Mouse (Mus musculus) E14TG2a.4 (cell line): Measurements from ENCODE around the gene 4930469K13Rik.

Source experiments
- H3K27me3 ChIP-seq: 2 replicates; pipeline ENCODE4 v1.6.1; 2014; ENCODE audit warnings: low read length, control low read depth; ENCODE audit not compliant: insufficient read depth
- H3K36me3 ChIP-seq: 2 replicates; pipeline ENCODE4 v1.6.1; 2014; ENCODE audit warnings: low read length, control low read depth; ENCODE audit not compliant: insufficient read depth
- H3K4me1 ChIP-seq: replicated peaks from 2 replicates; pipeline ENCODE4 v1.6.1; 2014; ENCODE audit warnings: low read depth, low read length, control low read depth
- H3K4me3 ChIP-seq: replicated peaks from 2 replicates; pipeline ENCODE4 v1.5.1; 2014; ENCODE audit warnings: mild to moderate bottlenecking, low read length
- H3K9me3 ChIP-seq: 2 replicates; pipeline ENCODE4 v1.6.1; 2014; ENCODE audit warnings: low read length, control low read depth
- CTCF ChIP-seq: conservative IDR thresholded peaks from 2 replicates; pipeline ENCODE4 v1.5.1; 2014; ENCODE audit warnings: low read length
- NANOG ChIP-seq: IDR thresholded peaks from 2 replicates; pipeline ENCODE4 v1.6.1; 2014; ENCODE audit warnings: borderline replicate concordance, low read length, mixed read lengths
- POU5F1 ChIP-seq: IDR thresholded peaks from 2 replicates; pipeline ENCODE4 v1.6.1; 2014; ENCODE audit warnings: low read length, borderline replicate concordance

4930469K13Rik gene

GRCm38 (mm10) chr11:34054031-34054727, 44.2 kb downstream of the 4930469K13Rik start:
- Histone ChIP-seq H3K4me1 (no peaks in the 10 kb centered on the region), H3K4me3 (no peak overlapping the region), H3K27me3 (no peaks in the 10 kb centered on the region; the same call in 1 of the 2 replicates), H3K9me3 (0 out of 2 replicates have a peak, but pooled peaks cover 4% of the 10 kb centered on the region), H3K36me3 (no peaks in the 10 kb centered on the region)
- TF ChIP-seq CTCF (no peak), POU5F1 (no peak), NANOG (no peak)

GRCm38 (mm10) chr11:34053031-34053818, 45.1 kb downstream of the 4930469K13Rik start:
- no peaks in the 10 kb centered on the region for H3K36me3 ChIP-seq
- H3K9me3 ChIP-seq = 0 out of 2 replicates have a peak, but pooled peaks cover 4% of the 10 kb centered on the region
- TF ChIP-seq CTCF (no peak), NANOG (no peak), POU5F1 (no peak)
- H3K4me3 ChIP-seq = no peak overlapping the region
- H3K27me3 ChIP-seq = no peaks in the 10 kb centered on the region; the same call in 1 of the 2 replicates
- H3K4me1 ChIP-seq = no peaks in the 10 kb centered on the region

- Histone ChIP-seq H3K9me3 (0 out of 2 replicates have a peak, but pooled peaks cover 9% of the 10 kb centered on the region), H3K36me3 (no peaks in the 10 kb centered on the region), H3K4me1 (no peaks in the 10 kb centered on the region), H3K4me3 (no peak overlapping the region), H3K27me3 (no peaks in the 10 kb centered on the region; the same call in 1 of the 2 replicates)
- TF ChIP-seq POU5F1 = no peak
- no peak for TF ChIP-seq CTCF
- TF ChIP-seq NANOG = no peak
Measured at GRCm38 (mm10) chr11:34050643-34051042, 47.7 kb downstream of the 4930469K13Rik start.

- Histone ChIP-seq H3K4me3 (no peak overlapping the region), H3K27me3 (no peaks in the 10 kb centered on the region; the same call in 1 of the 2 replicates), H3K9me3 (0 out of 2 replicates have a peak, but pooled peaks cover 9% of the 10 kb centered on the region), H3K4me1 (no peaks in the 10 kb centered on the region), H3K36me3 (no peaks in the 10 kb centered on the region)
- TF ChIP-seq NANOG (no peak), POU5F1 (no peak), CTCF (no peak)
Measured at GRCm38 (mm10) chr11:34050063-34050462, 48.3 kb downstream of the 4930469K13Rik start.

DNA sequence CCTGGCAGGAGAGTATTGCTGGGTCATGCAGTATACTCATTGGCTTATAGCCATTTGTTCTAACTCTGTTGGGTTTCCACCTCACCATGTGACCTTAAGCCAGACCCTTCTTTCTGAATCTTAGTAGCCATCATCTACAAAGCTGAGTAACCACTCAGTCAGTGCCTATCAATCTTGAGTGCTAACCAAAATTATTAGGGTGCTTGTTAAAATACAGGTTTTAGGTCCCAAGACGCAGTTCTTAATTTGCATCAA, 49.3 kb downstream of the 4930469K13Rik start:
- Histone ChIP-seq H3K9me3 (0 out of 2 replicates have a peak, but pooled peaks cover 9% of the 10 kb centered on the region), H3K4me3 (no peak overlapping the region), H3K4me1 (no peaks in the 10 kb centered on the region), H3K27me3 (no peaks in the 10 kb centered on the region; the same call in 1 of the 2 replicates), H3K36me3 (no peaks in the 10 kb centered on the region)
- no peak for TF ChIP-seq CTCF
- no peak for TF ChIP-seq POU5F1
- no peak for TF ChIP-seq NANOG

- Histone ChIP-seq H3K4me1 (no peaks in the 10 kb centered on the region), H3K27me3 (no peaks in the 10 kb centered on the region), H3K9me3 (0 out of 2 replicates have a peak, but pooled peaks cover 9% of the 10 kb centered on the region), H3K36me3 (no peaks in the 10 kb centered on the region), H3K4me3 (no peak overlapping the region)
- TF ChIP-seq CTCF = no peak
- no peak for TF ChIP-seq NANOG
- no peak for TF ChIP-seq POU5F1
Measured at GRCm38 (mm10) chr11:34048375-34049124, 49.8 kb downstream of the 4930469K13Rik start.

- Histone ChIP-seq H3K4me3 (no peak overlapping the region), H3K36me3 (no peaks in the 10 kb centered on the region), H3K4me1 (no peaks in the 10 kb centered on the region), H3K9me3 (0 out of 2 replicates have a peak, but pooled peaks cover 9% of the 10 kb centered on the region), H3K27me3 (no peaks in the 10 kb centered on the region)
- TF ChIP-seq NANOG = no peak
- TF ChIP-seq POU5F1 = no peak
- TF ChIP-seq CTCF = no peak
Measured at GRCm38 (mm10) chr11:34047542-34047937, 50.8 kb downstream of the 4930469K13Rik start.

DNA sequence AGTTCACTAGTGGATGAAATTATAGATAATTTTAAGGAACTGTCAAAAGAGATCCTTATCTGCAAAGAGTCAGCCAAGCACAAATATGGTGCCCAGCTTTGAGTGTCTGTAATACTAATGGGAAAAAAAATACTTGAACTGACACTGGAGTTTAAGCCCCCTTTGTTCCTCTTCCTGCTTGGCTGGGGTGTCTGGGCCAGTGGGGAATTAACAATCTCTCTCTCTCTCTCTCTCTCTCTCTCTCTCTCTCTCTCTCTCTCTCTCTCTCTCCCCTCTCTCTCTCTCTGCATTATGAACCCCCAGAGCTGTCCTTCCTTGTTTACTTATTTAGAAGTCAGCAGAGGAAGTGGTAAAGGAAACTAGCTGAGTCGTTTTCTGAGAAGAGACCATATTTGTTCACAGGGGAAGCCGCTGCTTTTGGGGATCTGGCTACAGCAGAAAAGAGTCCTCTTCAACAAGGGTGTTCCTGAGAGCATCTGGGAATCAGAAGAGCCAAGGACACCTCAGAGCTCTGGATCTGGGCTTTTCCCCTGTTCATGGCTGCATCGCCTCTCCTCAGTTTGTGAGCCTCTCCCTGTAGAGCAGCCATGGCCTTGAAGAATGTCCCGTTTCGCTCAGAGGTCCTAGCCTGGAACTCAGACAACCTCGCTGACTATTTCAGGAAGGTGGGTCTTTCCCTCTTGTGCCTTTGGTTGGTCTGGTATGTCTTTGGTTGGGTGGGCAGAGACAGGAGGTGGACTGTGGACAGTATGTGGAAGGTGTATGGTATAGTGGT, 51.4 kb downstream of the 4930469K13Rik start, which contains the start of gene Lcp2:
Gene Lcp2 (plus strand): TSS at position 154 of the 775 bp plus-strand sequence.
- TF ChIP-seq POU5F1 (no peak), NANOG (no peak), CTCF (no peak)

More for the DNA sequence above, 51.4 kb downstream of the 4930469K13Rik start, which contains the start of gene Lcp2:
- Histone ChIP-seq H3K9me3 (0 out of 2 replicates have a peak, but pooled peaks cover 9% of the 10 kb centered on the region), H3K4me3 (no peak within 1 kb of the TSS), H3K36me3 (no peaks in the 10 kb centered on the region), H3K4me1 (no peaks in the 10 kb centered on the region), H3K27me3 (no peaks in the 10 kb centered on the region)
